ENCODE assay signal across 20 mouse cellular contexts in genomic region chr17:8183815-8184214, GRCm38 (mm10). TPM values are rescaled to one million over a fixed set of nuclear protein-coding genes. Genes with fewer than 3 reads are reported as not detected.
"Had no signal": no experiment of that assay in that cellular context is flagged by ENCODE, and none has a peak within 500 bp of the region (broad histone marks: within the 10 kb centered on the region; RNA-seq: fewer than 3 reads in every experiment).

No protein-coding gene starts in this region.

- H3K4me3 ChIP-seq: limb, embryonic 15.5 days; liver, embryonic 12.5 days; midbrain, embryonic 10.5 days; neural tube, embryonic 13.5 days had no signal

- H3K27ac ChIP-seq: limb, embryonic 15.5 days; liver, embryonic 12.5 days; midbrain, embryonic 10.5 days; neural tube, embryonic 13.5 days had no signal

- H3K9ac ChIP-seq: limb, embryonic 15.5 days; liver, embryonic 12.5 days; lung, embryonic 14.5 days; neural tube, embryonic 13.5 days had no signal

- H3K4me2 ChIP-seq: limb, embryonic 15.5 days; liver, embryonic 12.5 days; lung, embryonic 14.5 days; neural tube, embryonic 13.5 days had no signal

- DNase-seq: kidney, postnatal 25 days; layer of hippocampus, adult 9-11 months; layer of hippocampus, postnatal 36 days; lung, embryonic 14.5 days; lung, postnatal 10 days; lung, postnatal 4 days; retina, postnatal 1 day; right cerebral cortex, postnatal 4 days; spleen, adult 18-20 months; thymus, adult 18-20 months; thymus, postnatal 14 days had no signal

- H3K4me1 ChIP-seq: limb, embryonic 15.5 days; liver, embryonic 12.5 days; midbrain, embryonic 10.5 days; neural tube, embryonic 13.5 days had no signal

- ATAC-seq: liver, embryonic 12.5 days; midbrain, embryonic 16.5 days had no signal

- H3K9me3 ChIP-seq: limb, embryonic 15.5 days; liver, embryonic 12.5 days; midbrain, embryonic 10.5 days; neural tube, embryonic 13.5 days had no signal

- H3K27me3 ChIP-seq: limb, embryonic 15.5 days; liver, embryonic 12.5 days; neural tube, embryonic 13.5 days had no signal

RNA-seq across cellular contexts. Expression of gene Gm49673, which starts 36.2 kb away (rescaled TPM):
- total RNA-seq: megakaryocyte, adult 5-6 weeks had no signal
- polyA plus RNA-seq: limb, embryonic 15.5 days; liver, embryonic 12.5 days; liver, embryonic 16.5 days; lung, embryonic 14.5 days; midbrain, embryonic 16.5 days had no signal

RNA-seq across cellular contexts. Expression of gene Ccr6, which starts 52.0 kb away (rescaled TPM):
- total RNA-seq: layer of hippocampus, postnatal 36 days; left cerebral cortex, postnatal 25 days had no signal
- polyA plus RNA-seq: limb, embryonic 11.5 days; limb, embryonic 15.5 days; liver, embryonic 12.5 days; lung, embryonic 14.5 days; midbrain, embryonic 10.5 days; midbrain, embryonic 16.5 days; neural tube, embryonic 13.5 days had no signal
